Comparison of ENCODE assay signal across 9 mouse cellular contexts in genomic region chr2:153483118-153483983, GRCm38 (mm10). TPM values are rescaled to one million over a fixed set of nuclear protein-coding genes. Genes with fewer than 3 reads are reported as not detected.
A peak's percentile ranks its signal among the peaks of the same experiment; 100 is the strongest.
DNase-seq lines count a peak whose midpoint lies in the region; ATAC-seq and TF ChIP-seq lines count a peak whose summit lies in the region.
"Had no signal": no experiment of that assay in that cellular context is flagged by ENCODE, and none has a peak within 500 bp of the region (broad histone marks: within the 10 kb centered on the region; RNA-seq: fewer than 3 reads in every experiment).

No protein-coding gene starts in this region.

- DNase-seq in G1E (ENCODE audit: low spot score) (peak; percentile 50), ZHBTc4 (ENCODE audit: low read depth, low spot score) (peak; percentile 27), adipocyte (ENCODE audit: low spot score) (no peak)
- peak; percentile 50 for DNase-seq in embryo, embryonic 9.5 days (ENCODE audit: extremely low spot score)
- peak; percentile 41 to 64 for DNase-seq in heart, postnatal 10 days
- peak; percentile 81 to 88 for DNase-seq in kidney, postnatal 4 days
- DNase-seq in lung, postnatal 36 days: peak; percentile 37
- DNase-seq in right cerebral cortex, postnatal 14 days: peak; percentile 80

- no peak overlapping the region for H3K4me3 ChIP-seq in G1E (ENCODE audit: low read depth, low read length)

- no peaks in the 10 kb centered on the region for H3K9me3 ChIP-seq in G1E (replicated peaks)

- peak; percentile 58 for ATAC-seq in G1E (ENCODE audit: extremely low read depth, insufficient number of reproducible peaks, low FRiP score, poor library complexity, severe bottlenecking)

- intact Hi-C loops in heart, postnatal 10 days (cut with DNase I): no loop called here

- H3K36me3 ChIP-seq in G1E (replicated peaks): peaks cover 45% of the 10 kb centered on the region

- peaks cover 29% of the 10 kb centered on the region for H3K4me1 ChIP-seq in G1E (ENCODE audit: insufficient read depth, low read depth, low read length)

- TF ChIP-seq CTCF in G1E (IDR thresholded peaks at IDR 0.05; ENCODE audit: low read depth, low read length): no peak

- H3K27me3 ChIP-seq in G1E (ENCODE audit: insufficient read depth, low read length): peaks cover 42% of the 10 kb centered on the region; the same call in 1 of the 2 replicates

RNA-seq across cellular contexts. Expression of gene 4930404H24Rik, which starts 9.2 kb away (rescaled TPM):
- total RNA-seq in G1E (2014; fragmentation: Nextera tagmentation) (not detected in 2 replicates), G1E (2017) (not detected in 2 replicates)
- not detected in 2 replicates for polyA plus RNA-seq in G1E (2012)
- total RNA-seq in heart, postnatal 10 days (2021): not detected
- polyA plus RNA-seq: small intestine, adult 2 months had no signal

RNA-seq across cellular contexts. Expression of gene Nol4l, which starts 46.4 kb away (rescaled TPM):
- 39.2 and 45.3 TPM in 2 replicates for total RNA-seq in G1E (2014; fragmentation: Nextera tagmentation)
- 13.5 and 13.9 TPM in 2 replicates for total RNA-seq in G1E (2017)
- 19.8 and 23.4 TPM in 2 replicates for polyA plus RNA-seq in G1E (2012)
- 10 to 100 TPM in 1 of 2 experiments, 1 to 10 TPM in 1; 9.5 to 10.4 TPM for total RNA-seq in heart, postnatal 10 days (2021)
